In the genomic region with DNA sequence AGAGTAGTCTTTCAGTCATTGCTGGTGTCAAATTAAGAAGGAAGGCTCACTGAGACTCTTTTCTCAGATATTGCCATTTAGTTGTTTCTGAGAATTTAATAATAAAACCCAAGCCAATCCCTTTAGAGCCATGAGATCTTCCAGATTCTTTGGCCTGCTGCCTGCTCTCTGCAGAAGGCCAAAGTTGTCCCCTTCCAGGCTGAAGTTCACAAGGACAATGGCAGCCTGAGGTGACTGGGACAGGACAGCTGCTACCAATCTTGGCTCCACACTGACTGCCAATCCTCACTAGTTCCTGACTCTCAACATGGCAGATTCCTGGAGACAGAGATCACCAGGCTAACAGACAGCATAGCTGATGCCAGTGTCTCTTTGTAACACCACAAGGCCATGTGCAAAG, we compare ENCODE assay signal across 27 mouse cellular contexts. TPM values are rescaled to one million over a fixed set of nuclear protein-coding genes. Genes with fewer than 3 reads are reported as not detected.
DNase-seq lines count a peak whose midpoint lies in the region; ATAC-seq lines count a peak whose summit lies in the region.
"Had no signal": no experiment of that assay in that cellular context is flagged by ENCODE, and none has a peak within 500 bp of the region (broad histone marks: within the 10 kb centered on the region; RNA-seq: fewer than 3 reads in every experiment).

No protein-coding gene starts in this region.

- H3K9me3 ChIP-seq in heart, embryonic 10.5 days, result 0 out of 2 replicates have a peak, but pooled peaks cover 5% of the 10 kb centered on the region
- H3K9me3 ChIP-seq in forebrain, embryonic 11.5 days (ENCODE audit: control insufficient read depth, low read length), result no peaks in the 10 kb centered on the region
- H3K9me3 ChIP-seq: heart, embryonic 15.5 days; neural tube, embryonic 12.5 days had no signal

- H3K36me3 ChIP-seq in heart, embryonic 10.5 days, result no peaks in the 10 kb centered on the region
- H3K36me3 ChIP-seq in forebrain, embryonic 11.5 days (ENCODE audit: control insufficient read depth, insufficient read depth, low read length), result no peaks in the 10 kb centered on the region
- H3K36me3 ChIP-seq: embryonic facial prominence, embryonic 12.5 days; heart, embryonic 15.5 days; neural tube, embryonic 12.5 days had no signal

- H3K4me3 ChIP-seq in heart, embryonic 10.5 days, result no peak overlapping the region
- H3K4me3 ChIP-seq in forebrain, embryonic 11.5 days (ENCODE audit: low read depth, low read length), result no peak overlapping the region
- H3K4me3 ChIP-seq: embryonic facial prominence, embryonic 12.5 days; heart, embryonic 15.5 days; neural tube, embryonic 12.5 days had no signal

- peak; percentile 11 for DNase-seq in adrenal gland, adult 8-10 months
- no peak for DNase-seq in adrenal gland, postnatal 25 days
- DNase-seq in heart, adult 18-20 months, result peak; percentile 51 to 62
- DNase-seq in heart, embryonic 10.5 days (ENCODE audit: low spot score), result no peak
- DNase-seq in lung, postnatal 14 days, result peak; percentile 44
- no peak for DNase-seq in lung, postnatal 4 days
- peak; percentile 56 for DNase-seq in lung, postnatal 36 days
- DNase-seq in forebrain, embryonic 11.5 days (ENCODE audit: low spot score), result no peak
- DNase-seq: lung, embryonic 14.5 days; spleen, adult 18-20 months; thymus, adult 18-20 months had no signal

- H3K27ac ChIP-seq in heart, embryonic 10.5 days, result no peak overlapping the region
- H3K27ac ChIP-seq in forebrain, embryonic 11.5 days (ENCODE audit: low read depth, low read length), result no peak overlapping the region
- H3K27ac ChIP-seq: embryonic facial prominence, embryonic 12.5 days; heart, embryonic 15.5 days; hindbrain, embryonic 14.5 days; neural tube, embryonic 12.5 days had no signal

- no peak overlapping the region for H3K4me2 ChIP-seq in forebrain, embryonic 11.5 days (ENCODE audit: low read depth, low read length, severe bottlenecking)
- H3K4me2 ChIP-seq: embryonic facial prominence, embryonic 12.5 days; heart, embryonic 15.5 days; hindbrain, embryonic 14.5 days; liver, embryonic 11.5 days; lung, embryonic 14.5 days; neural tube, embryonic 12.5 days had no signal

- no peak for ATAC-seq in forebrain, embryonic 11.5 days (replicated peaks; ENCODE audit: low FRiP score)
- ATAC-seq: intestine, embryonic 16.5 days had no signal

- no peaks in the 10 kb centered on the region for H3K4me1 ChIP-seq in heart, embryonic 10.5 days
- H3K4me1 ChIP-seq in forebrain, embryonic 11.5 days (replicated peaks; ENCODE audit: control insufficient read depth, insufficient read depth, low read length), result no peaks in the 10 kb centered on the region
- H3K4me1 ChIP-seq: embryonic facial prominence, embryonic 12.5 days; heart, embryonic 15.5 days; neural tube, embryonic 12.5 days had no signal

- H3K27me3 ChIP-seq in heart, embryonic 10.5 days (ENCODE audit: insufficient read depth, poor library complexity, severe bottlenecking), result no peaks in the 10 kb centered on the region
- no peaks in the 10 kb centered on the region for H3K27me3 ChIP-seq in forebrain, embryonic 11.5 days (ENCODE audit: control insufficient read depth, insufficient read depth, low read length)
- H3K27me3 ChIP-seq: embryonic facial prominence, embryonic 12.5 days; heart, embryonic 15.5 days; neural tube, embryonic 12.5 days had no signal

- H3K9ac ChIP-seq in forebrain, embryonic 11.5 days (ENCODE audit: low read length), result no peak overlapping the region
- H3K9ac ChIP-seq: embryonic facial prominence, embryonic 12.5 days; heart, embryonic 15.5 days; hindbrain, embryonic 14.5 days; lung, embryonic 14.5 days; neural tube, embryonic 12.5 days had no signal

RNA-seq across cellular contexts. Expression of gene Apol10b, which starts 8.9 kb away (rescaled TPM):
- total RNA-seq in adrenal gland, adult 8-10 months (2022), result under 1 TPM; 0.23 to 0.89 (median 0.51) TPM
- 0.52 TPM in 1 of 2 replicates, not detected in the other for total RNA-seq in adrenal gland, postnatal 25 days (2021)
- total RNA-seq in heart, adult 18-20 months (2021), result 1 to 10 TPM in 1 of 2 experiments, under 1 TPM in 1; 0.69 to 3.9 TPM
- polyA plus RNA-seq in heart, embryonic 10.5 days (2016; fragmentation: Nextera tagmentation; extraction: Ambion mirVana), result not detected in 2 replicates
- not detected in 2 replicates for polyA plus RNA-seq in forebrain, embryonic 11.5 days (2014; fragmentation: Nextera tagmentation; extraction: Ambion mirVana)
- total RNA-seq: megakaryocyte-erythroid progenitor cell, adult 5-6 weeks; monocyte, adult 5-6 weeks had no signal
- polyA plus RNA-seq: hindbrain, embryonic 14.5 days; liver, embryonic 11.5 days; lung, embryonic 14.5 days; neural tube, embryonic 12.5 days had no signal

RNA-seq across cellular contexts. Expression of gene Gm36245, which starts 12.0 kb away (rescaled TPM):
- total RNA-seq in adrenal gland, adult 8-10 months (2022), result not detected
- total RNA-seq in adrenal gland, postnatal 25 days (2021), result not detected in 2 replicates
- total RNA-seq in heart, adult 18-20 months (2021), result not detected
- not detected in 2 replicates for polyA plus RNA-seq in heart, embryonic 10.5 days (2016; fragmentation: Nextera tagmentation; extraction: Ambion mirVana)
- polyA plus RNA-seq in forebrain, embryonic 11.5 days (2014; fragmentation: Nextera tagmentation; extraction: Ambion mirVana), result not detected in 2 replicates
- total RNA-seq: gastrocnemius, adult 8-10 months; layer of hippocampus, postnatal 25 days; left cerebral cortex, postnatal 36 days; megakaryocyte-erythroid progenitor cell, adult 5-6 weeks; MEL; monocyte, adult 5-6 weeks had no signal
- polyA plus RNA-seq: cortical plate, adult 2 months; embryonic facial prominence, embryonic 12.5 days; heart, embryonic 15.5 days; hindbrain, embryonic 14.5 days; intestine, embryonic 16.5 days; large intestine, adult 2 months; liver, embryonic 11.5 days; lung, embryonic 14.5 days; neural tube, embryonic 12.5 days; stomach, embryonic 14.5 days; urinary bladder, adult 2 months had no signal

RNA-seq across cellular contexts. Expression of gene 1700025B11Rik, which starts 25.3 kb away (rescaled TPM):
- not detected for total RNA-seq in adrenal gland, adult 8-10 months (2022)
- total RNA-seq in adrenal gland, postnatal 25 days (2021), result not detected in 2 replicates
- not detected for total RNA-seq in heart, adult 18-20 months (2021)
- polyA plus RNA-seq in heart, embryonic 10.5 days (2016; fragmentation: Nextera tagmentation; extraction: Ambion mirVana), result not detected in 2 replicates
- not detected in 2 replicates for polyA plus RNA-seq in forebrain, embryonic 11.5 days (2014; fragmentation: Nextera tagmentation; extraction: Ambion mirVana)
- total RNA-seq: gastrocnemius, adult 8-10 months; layer of hippocampus, postnatal 25 days; left cerebral cortex, postnatal 36 days; megakaryocyte-erythroid progenitor cell, adult 5-6 weeks; MEL; monocyte, adult 5-6 weeks had no signal
- polyA plus RNA-seq: cortical plate, adult 2 months; embryonic facial prominence, embryonic 12.5 days; heart, embryonic 15.5 days; hindbrain, embryonic 14.5 days; intestine, embryonic 16.5 days; large intestine, adult 2 months; liver, embryonic 11.5 days; lung, embryonic 14.5 days; neural tube, embryonic 12.5 days; stomach, embryonic 14.5 days; urinary bladder, adult 2 months had no signal

RNA-seq across cellular contexts. Expression of gene Apol7c, which starts 53.9 kb away (rescaled TPM):
- under 1 TPM in 1 of 4 experiments, not detected in 3; 0.22 TPM for total RNA-seq in adrenal gland, adult 8-10 months (2022)
- not detected in 2 replicates for total RNA-seq in adrenal gland, postnatal 25 days (2021)
- total RNA-seq in heart, adult 18-20 months (2021), result 1 to 10 TPM in 1 of 2 experiments, not detected in 1; 2.8 TPM
- polyA plus RNA-seq in heart, embryonic 10.5 days (2016; fragmentation: Nextera tagmentation; extraction: Ambion mirVana), result not detected in 2 replicates
- not detected in 2 replicates for polyA plus RNA-seq in forebrain, embryonic 11.5 days (2014; fragmentation: Nextera tagmentation; extraction: Ambion mirVana)
- total RNA-seq: gastrocnemius, adult 8-10 months; layer of hippocampus, postnatal 25 days; left cerebral cortex, postnatal 36 days; megakaryocyte-erythroid progenitor cell, adult 5-6 weeks; MEL; monocyte, adult 5-6 weeks had no signal
- polyA plus RNA-seq: cortical plate, adult 2 months; embryonic facial prominence, embryonic 12.5 days; heart, embryonic 15.5 days; hindbrain, embryonic 14.5 days; lung, embryonic 14.5 days; neural tube, embryonic 12.5 days had no signal

RNA-seq across cellular contexts. Expression of gene Apol11b, which starts 56.1 kb away (rescaled TPM):
- 1 to 10 TPM in 1 of 4 experiments, under 1 TPM in 3; 0.20 to 1.2 (median 0.57) TPM for total RNA-seq in adrenal gland, adult 8-10 months (2022)
- 0.33 and 0.62 TPM in 2 replicates for total RNA-seq in adrenal gland, postnatal 25 days (2021)
- 1 to 10 TPM; 2.5 to 2.8 TPM for total RNA-seq in heart, adult 18-20 months (2021)
- polyA plus RNA-seq in heart, embryonic 10.5 days (2016; fragmentation: Nextera tagmentation; extraction: Ambion mirVana), result not detected in 2 replicates
- polyA plus RNA-seq in forebrain, embryonic 11.5 days (2014; fragmentation: Nextera tagmentation; extraction: Ambion mirVana), result not detected in 2 replicates
- total RNA-seq: layer of hippocampus, postnatal 25 days; left cerebral cortex, postnatal 36 days had no signal
- polyA plus RNA-seq: embryonic facial prominence, embryonic 12.5 days; hindbrain, embryonic 14.5 days; neural tube, embryonic 12.5 days; stomach, embryonic 14.5 days had no signal

Comparison
In these comparisons a context has a peak if more than half of its experiments do, and no peak if none do; other contexts are left out.
1. DNase-seq: peak in adrenal gland, adult 8-10 months (single experiment), heart, adult 18-20 months (2 of 2), lung, postnatal 14 days (single experiment) and lung, postnatal 36 days (single experiment); none in adrenal gland, postnatal 25 days (single experiment), heart, embryonic 10.5 days (single experiment), lung, postnatal 4 days (0 of 2) and forebrain, embryonic 11.5 days (single experiment).